Mouse (Mus musculus) lung, embryonic 15.5 days (tissue): Measurements from ENCODE around the gene Aspscr1. TPM values are rescaled to one million over a fixed set of nuclear protein-coding genes. Genes with fewer than 3 reads are reported as not detected.

Experiments used
- ATAC-seq: fragments of 200-750 bp; cut with Nextera tagmentation; 2 replicates; pipeline ENCODE4 v1.8.0; 2017; ENCODE audit warnings: moderate number of reproducible peaks, borderline replicate concordance; ENCODE audit not compliant: low FRiP score, low TSS enrichment; ENCODE audit errors: extremely low read depth
- H3K27ac ChIP-seq: fragments of 300-500 bp; sonication (generic); 2 replicates; pipeline ENCODE4 v1.5.1; 2015; ENCODE audit warnings: moderate library complexity, mild to moderate bottlenecking, inconsistent platforms
- H3K27me3 ChIP-seq: fragments of 300-500 bp; sonication (generic); 2 replicates; pipeline ENCODE4 v1.6.1; 2015; ENCODE audit warnings: inconsistent platforms
- H3K36me3 ChIP-seq: fragments of 300-500 bp; sonication (generic); 2 replicates; pipeline ENCODE4 v1.6.1; 2015; ENCODE audit warnings: inconsistent platforms
- H3K4me1 ChIP-seq: fragments of 300-500 bp; sonication (generic); 2 replicates; pipeline ENCODE4 v1.6.1; 2015; ENCODE audit warnings: inconsistent platforms
- H3K4me2 ChIP-seq: fragments of 300-500 bp; sonication (generic); 2 replicates; pipeline ENCODE4 v1.6.1; 2015; ENCODE audit warnings: inconsistent platforms, mild to moderate bottlenecking, moderate library complexity
- H3K4me3 ChIP-seq: fragments of 300-500 bp; sonication (generic); 2 replicates; pipeline ENCODE4 v1.5.1; 2015; ENCODE audit warnings: mild to moderate bottlenecking, inconsistent platforms
- H3K9ac ChIP-seq: fragments of 300-500 bp; sonication (generic); 2 replicates; pipeline ENCODE4 v1.6.1; 2015; ENCODE audit warnings: inconsistent platforms
- H3K9me3 ChIP-seq: fragments of 300-500 bp; sonication (generic); 2 replicates; pipeline ENCODE4 v1.6.1; 2016; ENCODE audit warnings: inconsistent platforms
- WGBS: fragments of 180-500 bp; shearing (Covaris S2); methylation state at CpG from one replicate; pipeline ENCODE4 v1.1.7; 2015; 5-methylcytosine and 5-hydroxymethylcytosine counted together
- polyA plus RNA-seq: library from polyadenylated mRNA; unstranded; fragments of >200 nt; fragmentation: Nextera tagmentation; extraction: Ambion mirVana; gene quantifications from 2 replicates; pipeline ENCODE4 v1.2.1, GENCODE M21; 2015

Aspscr1 gene
- polyA plus RNA-seq, 1 experiment from 2014 or later: 143 TPM

- Histone ChIP-seq H3K9ac (peak overlapping the region; percentile 91), H3K4me3 (peak overlapping the region; percentile 93)
These were observed 41.7 kb upstream of the Aspscr1 start for GRCm38 (mm10) chr11:120630881-120631725.

GRCm38 (mm10) chr11:120631726-120632448 is 40.9 kb upstream of the Aspscr1 start:
- Histone ChIP-seq H3K4me1 (peaks cover 39% of the 10 kb centered on the region), H3K27me3 (no peaks in the 10 kb centered on the region), H3K9me3 (no peaks in the 10 kb centered on the region), H3K27ac (peak overlapping the region; percentile 85), H3K36me3 (peaks cover 17% of the 10 kb centered on the region), H3K4me2 (peak overlapping the region; percentile 80), H3K4me3 (peak overlapping the region; percentile 93), H3K9ac (peak overlapping the region; percentile 91)
- ATAC-seq: no peak
- WGBS: 44% methylated on average over 4 of the region's 4 CpGs

More at GRCm38 (mm10) chr11:120630881-120631725, 41.7 kb upstream of the Aspscr1 start:
- H3K4me2 ChIP-seq: peak overlapping the region; percentile 80
- no peak for ATAC-seq
- peaks cover 39% of the 10 kb centered on the region for H3K4me1 ChIP-seq
- no peaks in the 10 kb centered on the region for H3K27me3 ChIP-seq
- peak overlapping the region; percentile 55 for H3K27ac ChIP-seq
- no peaks in the 10 kb centered on the region for H3K9me3 ChIP-seq
- 28% methylated on average over 7 of the region's 7 CpGs for WGBS
- H3K36me3 ChIP-seq: peaks cover 18% of the 10 kb centered on the region

GRCm38 (mm10) chr11:120632559-120633519 is 39.9 kb upstream of the Aspscr1 start:
- Histone ChIP-seq H3K27me3 (no peaks in the 10 kb centered on the region), H3K4me3 (peak overlapping the region; percentile 93), H3K4me1 (peaks cover 39% of the 10 kb centered on the region), H3K9me3 (no peaks in the 10 kb centered on the region), H3K4me2 (peak overlapping the region; percentile 80), H3K27ac (peak overlapping the region; percentile 85), H3K36me3 (peaks cover 10% of the 10 kb centered on the region), H3K9ac (peak overlapping the region; percentile 91)
- peak; percentile 88 for ATAC-seq
- under 1% methylated on average over 96 of the region's 116 CpGs for WGBS

- peak within 1 kb of the TSS; percentile 85 for H3K27ac ChIP-seq
These were observed 39.0 kb upstream of the Aspscr1 start, which contains the start of gene Mafg for GRCm38 (mm10) chr11:120633520-120634343. Gene Mafg, minus strand, starts transcription at chr11:120633600.

GRCm38 (mm10) chr11:120634810-120635209 is 38.0 kb upstream of the Aspscr1 start:
- Histone ChIP-seq H3K4me1 (peaks cover 34% of the 10 kb centered on the region), H3K36me3 (no peaks in the 10 kb centered on the region), H3K9ac (no peak overlapping the region), H3K4me3 (no peak overlapping the region), H3K9me3 (no peaks in the 10 kb centered on the region), H3K27me3 (no peaks in the 10 kb centered on the region), H3K27ac (no peak overlapping the region), H3K4me2 (no peak overlapping the region)
- WGBS: 86% methylated on average over 5 of the region's 5 CpGs
- no peak for ATAC-seq

More at GRCm38 (mm10) chr11:120633520-120634343, 39.0 kb upstream of the Aspscr1 start, which contains the start of gene Mafg:
- H3K4me3 ChIP-seq: peak within 1 kb of the TSS; percentile 93
- peak within 1 kb of the TSS; percentile 80 for H3K4me2 ChIP-seq
- peak; percentile 91 for ATAC-seq
- peak within 1 kb of the TSS; percentile 91 for H3K9ac ChIP-seq
- H3K9me3 ChIP-seq: no peaks in the 10 kb centered on the region
- no peaks in the 10 kb centered on the region for H3K27me3 ChIP-seq
- WGBS: 12% methylated on average over 53 of the region's 58 CpGs
- H3K36me3 ChIP-seq: peaks cover 8% of the 10 kb centered on the region
- H3K4me1 ChIP-seq: peaks cover 39% of the 10 kb centered on the region

GRCm38 (mm10) chr11:120641255-120641654 is 31.5 kb upstream of the Aspscr1 start:
- H3K4me1 ChIP-seq: peaks cover 17% of the 10 kb centered on the region
- no peak overlapping the region for H3K9ac ChIP-seq
- ATAC-seq: no peak
- H3K4me2 ChIP-seq: no peak overlapping the region
- no peaks in the 10 kb centered on the region for H3K9me3 ChIP-seq
- H3K27ac ChIP-seq: no peak overlapping the region
- no peaks in the 10 kb centered on the region for H3K36me3 ChIP-seq
- WGBS: 61% methylated on average over 9 of the region's 9 CpGs
- no peak overlapping the region for H3K4me3 ChIP-seq
- peaks cover 8% of the 10 kb centered on the region; the same call in 1 of the 2 replicates for H3K27me3 ChIP-seq

GRCm38 (mm10) chr11:120641869-120642268 is 30.9 kb upstream of the Aspscr1 start:
- Histone ChIP-seq H3K27ac (no peak overlapping the region), H3K9ac (peak overlapping the region; percentile 54; the same call in 1 of the 2 replicates), H3K4me3 (no peak overlapping the region), H3K4me2 (peak overlapping the region; percentile 96), H3K9me3 (no peaks in the 10 kb centered on the region), H3K4me1 (peaks cover 17% of the 10 kb centered on the region), H3K27me3 (peaks cover 9% of the 10 kb centered on the region; the same call in 1 of the 2 replicates), H3K36me3 (no peaks in the 10 kb centered on the region)
- WGBS: 76% methylated on average over 8 of the region's 8 CpGs
- ATAC-seq: no peak

- Histone ChIP-seq H3K27ac (no peak overlapping the region), H3K36me3 (no peaks in the 10 kb centered on the region), H3K4me1 (peaks cover 21% of the 10 kb centered on the region), H3K4me3 (peak overlapping the region; percentile 55), H3K27me3 (peaks cover 21% of the 10 kb centered on the region), H3K4me2 (peak overlapping the region; percentile 96), H3K9ac (peak overlapping the region; percentile 54), H3K9me3 (no peaks in the 10 kb centered on the region)
- ATAC-seq: peak; percentile 27; the same call in 1 of the 2 replicates
- WGBS: 1% methylated on average over 18 of the region's 18 CpGs
These were observed 29.7 kb upstream of the Aspscr1 start for GRCm38 (mm10) chr11:120642939-120643600.

- Histone ChIP-seq H3K9ac (peak within 1 kb of the TSS; percentile 54), H3K4me3 (peak within 1 kb of the TSS; percentile 55), H3K4me2 (peak within 1 kb of the TSS; percentile 96), H3K36me3 (no peaks in the 10 kb centered on the region), H3K4me1 (peaks cover 24% of the 10 kb centered on the region), H3K27me3 (peaks cover 24% of the 10 kb centered on the region), H3K27ac (no peak within 1 kb of the TSS), H3K9me3 (no peaks in the 10 kb centered on the region)
- WGBS: under 1% methylated on average over 15 of the region's 15 CpGs
- ATAC-seq: peak; percentile 100
These were observed 29.2 kb upstream of the Aspscr1 start, which contains the start of gene Pycr1 for GRCm38 (mm10) chr11:120643601-120643987. Gene Pycr1, minus strand, starts transcription at chr11:120643769.
